Mouse (Mus musculus): Measurements from ENCODE around the gene Ajuba. TPM values are rescaled to one million over a fixed set of nuclear protein-coding genes. Genes with fewer than 3 reads are reported as not detected.

The Ajuba gene
- polyA plus RNA-seq, 1 experiment from 2014 or later, result 79.1 TPM

MicroRNAs encoded within 50 kb of the gene (microRNA counts, 519-probe panel; counts per million panel counts)
- microRNA mmu-miR-686, result 341 counts per million, percentile 65 among the panel's probes with 10 or more counts

Small RNAs within 50 kb of the gene (microRNA-seq; reads per million reads assigned to microRNA genes)
- gene Mir686, result not detected

Other genes with a start within 250 kb of the Ajuba start
- gene Oxa1l, start 216.7 kb downstream of the Ajuba start, polyA plus RNA-seq (2016; fragmentation: Nextera tagmentation; extraction: Ambion mirVana), result 55.2 and 59.0 TPM in 2 replicates
- gene Slc7a7, start 159.8 kb downstream of the Ajuba start, polyA plus RNA-seq (2016; fragmentation: Nextera tagmentation; extraction: Ambion mirVana), result 4.1 and 4.3 TPM in 2 replicates
- 200 and 201 TPM in 2 replicates for gene Mrpl52, start 150.6 kb downstream of the Ajuba start, polyA plus RNA-seq (2016; fragmentation: Nextera tagmentation; extraction: Ambion mirVana)
- gene Mmp14, start 145.9 kb downstream of the Ajuba start, polyA plus RNA-seq (2016; fragmentation: Nextera tagmentation; extraction: Ambion mirVana), result 52.4 and 54.6 TPM in 2 replicates
- gene Lrp10, start 113.4 kb downstream of the Ajuba start, polyA plus RNA-seq (2016; fragmentation: Nextera tagmentation; extraction: Ambion mirVana), result 23.8 and 24.4 TPM in 2 replicates
- gene Rem2, start 101.5 kb downstream of the Ajuba start, polyA plus RNA-seq (2016; fragmentation: Nextera tagmentation; extraction: Ambion mirVana), result 12.5 TPM in 2 replicates
- gene Prmt5, start 60.0 kb downstream of the Ajuba start, polyA plus RNA-seq (2016; fragmentation: Nextera tagmentation; extraction: Ambion mirVana), result 162 and 164 TPM in 2 replicates
- gene Haus4, start 22.9 kb downstream of the Ajuba start, polyA plus RNA-seq (2016; fragmentation: Nextera tagmentation; extraction: Ambion mirVana), result 59.1 and 65.4 TPM in 2 replicates
- 9.5 and 11.0 TPM in 2 replicates for gene 4931414P19Rik, start 28.4 kb upstream of the Ajuba start, polyA plus RNA-seq (2016; fragmentation: Nextera tagmentation; extraction: Ambion mirVana)
- gene Psmb5, start 40.5 kb upstream of the Ajuba start, polyA plus RNA-seq (2016; fragmentation: Nextera tagmentation; extraction: Ambion mirVana), result 478 and 497 TPM in 2 replicates
- 0.05 and 0.12 TPM in 2 replicates for gene Psmb11, start 43.9 kb upstream of the Ajuba start, polyA plus RNA-seq (2016; fragmentation: Nextera tagmentation; extraction: Ambion mirVana)
- not detected in 2 replicates for gene Gm17606, start 63.4 kb upstream of the Ajuba start, polyA plus RNA-seq (2016; fragmentation: Nextera tagmentation; extraction: Ambion mirVana)
- 4.7 and 5.4 TPM in 2 replicates for gene Cdh24, start 63.8 kb upstream of the Ajuba start, polyA plus RNA-seq (2016; fragmentation: Nextera tagmentation; extraction: Ambion mirVana)
- gene 1700123O20Rik, start 108.7 kb upstream of the Ajuba start, polyA plus RNA-seq (2016; fragmentation: Nextera tagmentation; extraction: Ambion mirVana), result 104 and 109 TPM in 2 replicates
- 142 and 146 TPM in 2 replicates for gene Acin1, start 109.4 kb upstream of the Ajuba start, polyA plus RNA-seq (2016; fragmentation: Nextera tagmentation; extraction: Ambion mirVana)
- not detected in 2 replicates for gene Gm29776, start 121.3 kb upstream of the Ajuba start, polyA plus RNA-seq (2016; fragmentation: Nextera tagmentation; extraction: Ambion mirVana)
- not detected in 2 replicates for gene Cebpe, start 134.6 kb upstream of the Ajuba start, polyA plus RNA-seq (2016; fragmentation: Nextera tagmentation; extraction: Ambion mirVana)
- gene Slc7a8, start 204.4 kb upstream of the Ajuba start, polyA plus RNA-seq (2016; fragmentation: Nextera tagmentation; extraction: Ambion mirVana), result 1.0 and 2.3 TPM in 2 replicates
- gene Rnf212b, start 236.6 kb upstream of the Ajuba start, polyA plus RNA-seq (2016; fragmentation: Nextera tagmentation; extraction: Ambion mirVana), result not detected in 2 replicates